Mouse (Mus musculus): ENCODE measurements around the gene Eef1g.
"Not testable (repeated sequence)": the region's sequence is repeated elsewhere in the genome, so short reads cannot be mapped to it uniquely, and the experiment has no call there.

The Eef1g gene

DNA sequence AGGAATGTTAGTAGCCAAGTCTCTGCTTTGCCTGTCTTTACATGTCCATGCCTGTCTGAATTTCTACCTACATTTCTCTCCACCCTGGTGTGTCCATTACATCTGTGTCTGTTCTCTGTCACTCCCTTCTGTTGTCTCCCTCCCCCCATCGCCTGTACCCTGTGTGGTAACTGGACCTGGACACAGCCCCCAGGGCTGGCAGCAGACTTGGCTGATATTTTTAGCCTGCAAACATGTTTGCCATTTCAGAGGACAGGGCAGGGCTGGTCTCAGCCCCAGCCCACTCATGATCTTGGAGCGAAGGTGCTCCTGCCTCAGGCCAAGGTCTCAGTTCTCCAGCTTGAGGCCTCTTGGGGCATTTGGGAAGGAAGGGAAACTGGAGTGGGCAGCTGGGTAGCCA, 21.0 kb downstream of the Eef1g start:
- DNase-seq (ENCODE audit: low spot score): no peak

GRCm38 (mm10) chr19:8988346-8989065, 21.7 kb downstream of the Eef1g start:
- DNase-seq (ENCODE audit: low spot score): no peak

DNA sequence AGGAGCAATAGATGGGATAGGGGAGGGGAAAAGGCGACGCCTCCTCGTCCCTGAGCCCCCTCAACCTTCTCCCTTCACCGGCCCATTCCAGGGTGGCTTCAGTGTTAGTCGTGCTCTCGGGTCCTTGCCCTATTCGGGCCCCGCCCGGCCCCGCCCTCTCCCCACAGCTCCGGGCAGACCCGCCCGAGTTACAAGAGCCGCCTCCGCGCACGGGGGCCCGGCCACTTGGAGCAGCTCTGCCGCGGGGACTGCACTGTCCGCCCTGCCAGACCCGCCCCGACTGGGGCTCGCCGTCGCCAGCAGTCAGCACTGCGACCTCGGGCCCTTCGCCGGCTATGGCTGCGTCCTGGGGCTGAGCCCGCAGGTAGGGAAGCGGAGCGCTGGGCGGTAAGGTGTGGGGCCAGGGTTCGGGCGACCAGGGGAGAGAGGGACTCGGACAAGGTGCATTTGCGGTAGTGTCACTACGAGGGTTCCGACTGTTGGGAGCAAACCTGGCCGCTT, 22.3 kb downstream of the Eef1g start, which contains the start of gene Ahnak:
TSS of gene Ahnak (plus strand) at position 219 of the 501 bp plus-strand sequence.
- peak; percentile 5 for DNase-seq (ENCODE audit: low spot score)

GRCm38 (mm10) chr19:8989567-8990431, 23.0 kb downstream of the Eef1g start:
- peak; percentile 15 for DNase-seq (ENCODE audit: low spot score)

GRCm38 (mm10) chr19:8990432-8991102, 23.7 kb downstream of the Eef1g start:
- DNase-seq (ENCODE audit: low spot score): no peak

DNA sequence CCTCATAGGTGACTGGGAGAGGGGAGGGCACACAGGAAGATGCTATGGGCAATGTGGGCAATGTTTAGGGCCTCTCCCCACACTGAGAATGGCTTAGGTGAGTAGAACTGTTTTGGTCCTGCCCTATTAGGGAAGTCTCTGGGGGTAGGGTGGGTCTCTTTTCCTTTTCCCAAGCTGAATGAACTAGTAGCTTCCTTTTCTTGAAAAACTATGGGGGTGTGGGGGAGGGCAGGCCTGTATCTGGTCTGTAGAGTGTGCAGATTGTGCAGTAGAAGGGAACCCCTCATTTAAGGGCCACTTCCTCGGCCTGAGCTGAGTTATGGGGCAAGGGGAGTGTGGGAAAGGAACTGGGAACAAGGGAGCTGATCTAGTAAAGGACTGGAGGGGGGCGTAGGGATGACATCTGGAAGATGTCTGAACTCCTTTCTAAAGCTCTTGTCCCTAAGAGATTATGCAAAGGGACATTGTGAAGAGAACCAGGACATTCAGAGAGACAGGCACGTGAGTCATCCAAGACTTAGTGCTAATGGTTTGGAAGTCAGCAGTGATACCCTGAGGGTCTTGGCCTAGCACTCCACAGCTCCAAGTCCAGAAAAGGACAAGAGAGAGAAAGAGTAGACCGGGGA, 24.5 kb downstream of the Eef1g start:
- no peak for DNase-seq (ENCODE audit: low spot score)

DNA sequence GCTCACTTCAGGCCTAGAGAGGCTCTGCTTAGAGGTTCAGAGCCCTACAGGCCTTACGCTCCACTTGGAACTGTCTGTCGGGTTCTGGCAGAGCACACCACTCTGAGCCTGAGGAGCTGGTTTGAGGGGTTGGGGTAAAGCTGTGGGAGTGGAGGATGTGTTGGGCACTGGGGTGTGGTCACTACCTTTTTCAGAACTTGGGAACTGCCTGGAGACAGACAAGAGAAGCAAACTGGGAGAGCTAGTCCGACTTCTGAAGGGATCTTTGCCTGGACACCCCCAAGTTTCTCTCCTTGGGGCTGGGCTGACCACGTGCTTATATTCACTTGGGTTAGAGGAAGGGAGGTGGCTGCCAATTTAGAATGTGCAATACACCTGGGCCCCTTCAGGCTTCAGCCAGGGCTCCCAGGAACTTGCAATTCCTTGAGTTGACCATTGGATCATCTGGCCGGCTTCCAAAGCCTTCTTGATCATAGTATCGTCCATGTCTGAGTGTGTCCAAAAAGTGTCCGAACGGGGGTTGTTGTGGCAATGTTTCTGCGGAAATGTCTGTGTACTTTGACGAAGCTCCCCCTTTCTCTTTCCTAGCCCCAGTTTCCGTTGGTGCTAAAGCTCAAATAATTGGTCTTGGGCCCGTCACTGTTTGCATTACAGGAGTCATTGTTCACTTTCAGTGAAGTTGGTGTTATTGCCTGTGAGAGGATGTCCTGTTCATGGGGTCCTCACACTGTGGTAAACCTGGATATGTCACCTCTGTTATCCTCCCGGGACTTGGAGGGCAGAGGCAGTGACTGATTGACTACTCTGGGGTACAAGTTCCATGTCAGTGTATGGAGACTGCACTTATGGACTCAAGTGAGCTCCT, 25.3 kb downstream of the Eef1g start:
- no peak for DNase-seq (ENCODE audit: low spot score)

DNA sequence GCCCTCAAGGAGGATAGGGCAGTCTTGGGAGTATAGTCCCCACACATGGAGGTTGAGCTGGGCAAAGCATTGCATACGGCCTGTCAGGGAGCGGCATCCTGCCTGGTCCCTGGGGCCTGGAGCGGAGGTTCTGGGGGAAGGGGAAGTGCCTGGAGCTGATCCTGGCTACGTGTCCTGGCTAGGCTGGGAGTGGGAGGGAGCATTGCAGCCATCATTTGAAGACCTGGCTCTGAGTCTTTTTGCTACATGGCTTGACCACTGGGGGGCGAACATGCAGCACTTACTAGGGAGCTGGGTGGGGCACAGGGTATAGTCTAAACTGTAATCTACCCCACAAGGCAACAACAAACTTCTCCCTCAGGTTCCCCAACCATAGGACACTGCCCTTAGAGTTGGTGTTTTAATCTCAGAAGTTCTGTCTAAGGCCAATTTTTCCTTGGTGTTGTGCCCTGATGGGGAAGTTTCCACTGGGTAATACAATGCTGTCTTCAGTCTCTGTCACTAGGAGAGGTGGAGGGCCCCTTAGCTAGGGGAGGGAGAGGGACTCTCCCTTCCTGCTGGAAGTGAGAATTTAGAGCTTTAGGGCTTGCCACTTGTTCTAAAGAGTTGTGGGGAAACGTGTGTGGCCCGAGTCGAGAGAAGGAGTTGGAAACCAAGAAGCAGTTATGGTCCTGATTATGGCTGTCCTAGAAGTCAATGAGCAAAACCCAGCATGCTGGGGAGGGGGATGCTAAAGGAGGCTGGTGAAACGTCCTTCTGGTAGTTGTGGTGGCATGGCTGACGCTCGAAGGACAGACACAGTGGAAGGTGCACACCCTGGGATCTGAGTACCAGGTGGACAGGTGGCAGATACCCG, 26.2 kb downstream of the Eef1g start:
- peak; percentile 85 for DNase-seq (ENCODE audit: low spot score)

GRCm38 (mm10) chr19:8993625-8993912, 26.7 kb downstream of the Eef1g start:
- DNase-seq (ENCODE audit: low spot score): no peak

GRCm38 (mm10) chr19:8994813-8995607, 28.2 kb downstream of the Eef1g start:
- no peak for DNase-seq (ENCODE audit: low spot score)

- DNase-seq (ENCODE audit: low spot score): no peak
Observed at GRCm38 (mm10) chr19:8996601-8997000, 29.8 kb downstream of the Eef1g start.

DNA sequence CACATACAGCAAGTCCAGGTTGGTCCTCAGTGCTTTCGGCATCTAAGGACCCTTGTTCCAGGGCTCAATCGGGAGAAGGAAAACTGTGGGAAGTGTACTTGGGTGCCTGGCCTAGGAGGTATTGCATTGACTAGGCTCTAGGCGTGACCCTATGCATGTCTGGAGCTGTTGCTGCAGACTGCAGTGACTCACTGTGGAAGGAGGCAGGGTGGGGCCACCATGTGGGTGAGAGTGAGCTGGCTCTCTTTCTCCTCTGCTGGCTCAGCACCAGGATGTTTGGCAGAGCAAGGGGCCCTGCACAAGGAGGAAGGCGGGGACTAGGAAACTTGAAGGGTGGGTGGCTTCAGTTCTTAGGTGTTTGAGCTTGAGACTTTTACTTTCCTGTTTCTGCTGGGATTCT, 30.7 kb downstream of the Eef1g start:
- DNase-seq (ENCODE audit: low spot score): peak; percentile 51

- DNase-seq (ENCODE audit: low spot score): no peak
Observed at GRCm38 (mm10) chr19:8998546-8998945, 31.7 kb downstream of the Eef1g start.

DNA sequence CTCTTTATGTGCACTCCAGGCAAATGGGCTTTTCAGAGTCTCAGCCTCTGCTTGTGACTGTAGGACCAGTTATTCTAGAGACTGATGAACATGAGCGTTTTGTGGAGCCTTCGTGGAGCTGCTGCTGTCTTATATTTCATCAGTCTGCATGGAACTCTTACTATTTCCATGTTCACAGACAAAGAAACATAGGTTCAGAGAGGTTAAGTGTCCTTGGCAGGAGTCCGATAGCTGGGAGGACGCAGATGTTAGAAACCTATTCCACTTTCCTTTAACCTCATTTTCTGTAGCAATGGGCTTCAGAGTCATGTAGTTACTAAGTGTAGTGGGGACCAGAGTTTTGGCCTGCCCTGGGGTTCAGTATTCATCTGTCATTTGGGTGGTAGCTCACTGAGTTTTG, 32.4 kb downstream of the Eef1g start:
- no peak for DNase-seq (ENCODE audit: low spot score)

DNA sequence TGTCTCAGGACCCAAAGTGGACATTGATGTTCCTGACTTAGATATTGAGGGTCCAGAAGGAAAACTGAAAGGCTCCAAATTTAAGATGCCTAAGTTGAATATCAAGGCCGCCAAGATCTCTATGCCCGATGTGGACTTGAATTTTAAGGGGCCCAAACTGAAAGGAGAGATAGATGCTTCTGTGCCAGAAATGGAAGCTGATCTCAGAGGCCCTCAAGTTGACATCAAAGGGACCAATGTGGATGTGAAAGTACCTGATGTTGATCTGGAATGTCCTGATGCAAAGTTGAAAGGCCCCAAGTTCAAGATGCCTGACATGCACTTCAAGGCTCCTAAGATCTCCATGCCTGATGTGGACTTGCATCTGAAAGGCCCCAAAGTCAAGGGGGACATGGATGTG, 40.1 kb downstream of the Eef1g start:
- DNase-seq (ENCODE audit: low spot score): not testable (repeated sequence)

DNA sequence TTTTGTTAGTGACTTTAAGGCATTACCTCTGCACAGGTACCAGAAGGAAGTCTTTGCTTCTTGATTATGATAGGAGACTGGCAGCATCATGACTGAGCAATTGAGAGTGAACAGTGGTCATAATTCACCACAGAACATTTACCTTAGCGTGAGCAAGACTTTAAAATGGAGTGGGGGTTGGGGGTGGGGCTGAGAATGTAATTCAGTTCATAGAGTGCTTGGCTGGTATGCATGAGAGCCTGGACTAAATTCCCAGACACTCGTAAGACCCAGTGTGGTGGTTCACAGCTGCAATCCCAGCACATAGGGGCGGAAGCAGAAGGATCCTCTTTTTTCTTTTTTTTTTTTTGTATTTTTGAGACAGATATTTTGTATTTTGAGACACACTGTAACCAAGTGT, 52.5 kb downstream of the Eef1g start:
- DNase-seq (ENCODE audit: low spot score): no peak

- peak; percentile 47 for DNase-seq (ENCODE audit: low spot score)
Observed at GRCm38 (mm10) chr19:9023021-9023778, 56.4 kb downstream of the Eef1g start.

DNA sequence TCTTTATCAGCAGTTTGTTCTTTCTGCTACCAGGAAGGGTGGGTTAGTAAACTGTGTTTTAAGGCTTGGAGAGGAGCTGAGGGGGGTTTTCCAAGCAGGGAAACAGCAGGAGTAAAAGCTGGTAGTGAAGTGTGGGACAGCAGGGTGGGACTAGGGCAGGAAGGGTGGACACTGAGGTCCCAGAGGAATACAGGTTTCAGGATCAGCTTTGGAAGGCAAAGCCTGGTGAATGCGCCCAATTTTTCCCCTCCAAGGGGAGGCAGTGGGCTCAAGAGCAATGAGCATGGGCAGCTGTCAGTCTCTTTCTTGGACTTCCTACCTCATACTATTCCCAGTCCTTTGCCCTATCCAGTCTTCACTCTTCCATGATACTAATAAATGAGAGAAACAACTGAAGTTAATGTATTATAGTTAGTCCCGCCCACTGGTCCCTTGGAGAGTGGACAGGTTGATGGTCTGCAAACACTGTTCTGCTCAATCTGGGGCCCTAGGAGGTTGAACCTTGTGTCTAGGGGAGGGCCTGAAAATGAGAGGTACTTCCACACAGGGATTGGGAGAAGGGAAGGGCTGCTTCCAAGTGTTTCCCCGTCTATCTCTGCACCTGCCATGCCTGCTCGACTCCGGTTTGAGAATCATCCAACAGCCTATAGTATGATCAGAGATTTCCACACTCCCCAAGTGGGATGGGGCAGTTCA, 58.9 kb downstream of the Eef1g start:
- DNase-seq (ENCODE audit: low spot score): no peak
